Mouse (Mus musculus): ENCODE measurements around the gene Edem3.

DNA sequence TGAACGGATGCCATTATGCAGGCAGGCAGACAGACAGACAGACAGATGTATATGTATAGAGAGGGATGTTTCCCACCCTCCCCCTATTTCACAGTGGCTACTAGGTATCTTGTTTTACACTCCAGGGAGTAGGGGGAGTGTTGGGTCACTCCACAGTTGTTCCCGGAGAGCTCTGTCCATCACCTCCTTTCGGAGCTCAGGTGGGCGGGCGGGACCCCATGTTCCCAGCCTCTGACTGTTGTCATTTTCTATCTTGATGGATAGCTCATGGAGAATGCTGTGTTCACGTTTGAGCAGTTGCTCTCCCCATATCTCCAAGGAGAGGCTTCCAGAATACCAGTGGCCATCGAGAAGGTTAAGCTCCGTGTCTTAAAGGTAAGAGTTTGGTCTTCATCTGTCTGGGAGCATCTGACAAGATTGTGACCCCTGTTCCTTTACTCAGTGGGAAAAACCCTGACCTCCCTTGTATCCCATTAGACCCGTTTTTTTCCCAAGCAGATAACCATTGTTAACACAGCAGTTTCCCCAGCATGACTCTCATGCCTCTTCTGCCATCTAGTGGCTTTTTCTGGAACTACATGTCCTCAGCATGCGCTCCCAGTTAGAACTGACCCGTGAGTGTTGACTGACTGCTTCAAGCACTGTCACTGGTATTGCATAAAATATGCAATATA is 49.3 kb upstream of the Edem3 start:
- TF ChIP-seq POLR2A (IDR thresholded peaks at IDR 0.05; ENCODE audit: extremely low read depth, insufficient read depth, low read length) (no peak), CTCF (IDR thresholded peaks at IDR 0.05; ENCODE audit: low read depth, low read length) (peak; percentile 68)
